Mouse (Mus musculus) MEL (cell line): ENCODE measurements around the gene Supt3. TPM values are rescaled to one million over a fixed set of nuclear protein-coding genes. Genes with fewer than 3 reads are reported as not detected.

Experiments
- polyA plus RNA-seq, 2 experiments: library from polyadenylated mRNA; stranded (reverse) in 1 of 2; unstranded in 1 of 2; fragments of >175 nt in 1 of 2; fragments of >200 nt in 1 of 2; gene quantifications; 2 replicates each; pipeline versions ENCODE4 v1.2.1 to v1.2.4; 2012; ENCODE audit warnings: low replicate concordance in 2 of 2, low read depth in 1 of 2; ENCODE audit not compliant: insufficient read length in 2 of 2, insufficient read depth in 1 of 2, missing spikeins in 1 of 2
- total RNA-seq: library from RNA; depleted of rRNA; stranded (reverse); fragments of 300-350 nt; gene quantifications from 2 replicates; pipeline ENCODE4 v1.2.3, GENCODE M21; 2012; rRNA removed

Supt3 gene
- total and polyA plus RNA-seq, 3 experiments: 7.0 to 28.6 TPM; not detected in 1

Other genes with a start within 250 kb of the Supt3 start
- gene Runx2, start 37.6 kb downstream of the Supt3 start, total RNA-seq: not detected in 2 replicates
- not detected for gene Runx2, start 37.6 kb downstream of the Supt3 start, polyA plus RNA-seq